Mouse (Mus musculus) megakaryocyte, embryonic 14.5 days (primary cell): ENCODE data around the gene Tbc1d10c.

ENCODE experiments used
- FLI1 ChIP-seq: IDR thresholded peaks from 2 replicates; pipeline ENCODE4 v1.6.1; 2012; ENCODE audit warnings: low read length, inconsistent platforms, mixed read lengths
- GATA1 ChIP-seq: IDR thresholded peaks from 3 replicates; pipeline ENCODE4 v1.6.1; 2012; ENCODE audit warnings: mixed read lengths, low read length, inconsistent platforms, borderline replicate concordance

DNA sequence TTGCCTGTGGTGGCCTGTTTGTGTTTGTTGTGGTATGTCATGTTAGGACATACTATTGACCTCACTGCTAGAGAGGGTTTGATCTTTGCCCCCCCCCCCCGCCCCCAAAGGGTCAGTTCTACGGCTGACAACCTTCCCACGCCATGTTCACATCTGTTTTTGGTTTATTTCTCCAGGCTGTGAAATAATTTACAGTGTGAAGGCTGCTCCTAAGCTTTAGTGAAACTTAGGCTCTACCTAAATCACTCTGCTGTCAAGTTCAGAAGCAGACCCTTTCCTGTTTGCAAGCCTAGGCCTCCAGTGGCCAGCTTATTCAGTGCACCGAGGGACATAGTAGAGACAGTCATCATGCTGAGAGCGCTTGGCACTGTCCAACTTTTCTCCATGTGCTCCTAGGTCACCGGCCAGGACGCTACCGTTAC lies 49.2 kb upstream of the Tbc1d10c start:
- TF ChIP-seq GATA1 (no peak), FLI1 (no peak)
